Mouse (Mus musculus) bone marrow, adult 2 months (tissue): Measurements from ENCODE around the gene Dazap1. TPM values are rescaled to one million over a fixed set of nuclear protein-coding genes. Genes with fewer than 3 reads are reported as not detected.
A peak's percentile ranks its signal among the peaks of the same experiment; 100 is the strongest.

ENCODE experiments used
- H3K27ac ChIP-seq: fragments of 200-500 bp; 2 replicates; pipeline ENCODE4 v1.5.1; 2012; ENCODE audit warnings: low read depth, mild to moderate bottlenecking, control low read depth, inconsistent platforms, low read length; ENCODE audit not compliant: control insufficient read depth, poor library complexity, insufficient read depth
- H3K4me1 ChIP-seq: fragments of 200-500 bp; 2 replicates; pipeline ENCODE4 v1.6.1; 2011; ENCODE audit warnings: low read length; ENCODE audit not compliant: control insufficient read depth, insufficient read depth
- H3K4me3 ChIP-seq: fragments of 200-500 bp; replicated peaks from 2 replicates; pipeline ENCODE3; 2011; ENCODE audit warnings: mild to moderate bottlenecking, low read depth, low read length, control low read depth; ENCODE audit not compliant: control insufficient read depth
- CTCF ChIP-seq: fragments of 200-500 bp; IDR thresholded peaks from 2 replicates; pipeline ENCODE4 v1.5.1; 2011; ENCODE audit warnings: low read length, control low read depth; ENCODE audit not compliant: control insufficient read depth, insufficient read depth
- POLR2A ChIP-seq: fragments of 200-500 bp; IDR thresholded peaks from 2 replicates; pipeline ENCODE4 v1.6.1; 2011; ENCODE audit warnings: low read depth, mild to moderate bottlenecking, control low read depth, low read length, borderline replicate concordance; ENCODE audit not compliant: control insufficient read depth
- WGBS: fragments of 180-500 bp; shearing (Covaris S2); methylation state at CpG from one replicate; pipeline ENCODE4 v1.1.7; 2018; 5-methylcytosine and 5-hydroxymethylcytosine counted together
- polyA plus RNA-seq: library from polyadenylated mRNA; stranded (reverse); fragments of >200 nt; gene quantifications from 2 replicates; pipeline ENCODE4 v1.2.4, GENCODE M21; 2011; ENCODE audit warnings: low replicate concordance; ENCODE audit not compliant: missing spikeins, insufficient read depth, insufficient read length

Dazap1 gene
- polyA plus RNA-seq, 1 experiment: 150 TPM

GRCm38 (mm10) chr10:80282481-80283441, 21.5 kb downstream of the Dazap1 start:
- 86% methylated on average over 20 of the region's 20 CpGs for WGBS
- Histone ChIP-seq H3K4me3 (no peak overlapping the region), H3K4me1 (no peaks in the 10 kb centered on the region; the same call in 1 of the 2 replicates), H3K27ac (peak overlapping the region; percentile 1; the same call in 1 of the 2 replicates)
- TF ChIP-seq CTCF (no peak), POLR2A (no peak)

GRCm38 (mm10) chr10:80285222-80286070, 24.2 kb downstream of the Dazap1 start:
- H3K4me3 ChIP-seq: no peak overlapping the region
- no peak overlapping the region for H3K27ac ChIP-seq
- no peaks in the 10 kb centered on the region; the same call in 1 of the 2 replicates for H3K4me1 ChIP-seq
- TF ChIP-seq POLR2A: no peak
- no peak for TF ChIP-seq CTCF
- WGBS: 82% methylated on average over 15 of the region's 15 CpGs

GRCm38 (mm10) chr10:80288097-80288496, 26.8 kb downstream of the Dazap1 start:
- Histone ChIP-seq H3K4me1 (no peaks in the 10 kb centered on the region), H3K4me3 (no peak overlapping the region), H3K27ac (no peak overlapping the region)
- TF ChIP-seq POLR2A (no peak), CTCF (no peak)
- WGBS: 92% methylated on average over 12 of the region's 12 CpGs

- no peak for TF ChIP-seq CTCF
- no peak for TF ChIP-seq POLR2A
- H3K27ac ChIP-seq: no peak overlapping the region
- peaks cover 2% of the 10 kb centered on the region; the same call in 1 of the 2 replicates for H3K4me1 ChIP-seq
- 69% methylated on average over 8 of the region's 8 CpGs for WGBS
- no peak overlapping the region for H3K4me3 ChIP-seq
Observed at GRCm38 (mm10) chr10:80288657-80289056, 27.4 kb downstream of the Dazap1 start.

- WGBS: under 1% methylated on average over 72 of the region's 72 CpGs
- TF ChIP-seq POLR2A (peak; percentile 96), CTCF (peak; percentile 48; the same call in 1 of the 2 replicates)
- Histone ChIP-seq H3K4me1 (peaks cover 3% of the 10 kb centered on the region; the same call in 1 of the 2 replicates), H3K27ac (peak within 1 kb of the TSS; percentile 81), H3K4me3 (peak within 1 kb of the TSS; percentile 83)
Observed at GRCm38 (mm10) chr10:80292251-80293146, 31.2 kb downstream of the Dazap1 start, which contains the start of gene Rps15. Rps15 (plus strand) TSS chr10:80292453.

- 15% methylated on average over 14 of the region's 14 CpGs for WGBS
- peak overlapping the region; percentile 83 for H3K4me3 ChIP-seq
- no peak for TF ChIP-seq CTCF
- TF ChIP-seq POLR2A: no peak
- peak overlapping the region; percentile 81; the same call in 1 of the 2 replicates for H3K27ac ChIP-seq
- peaks cover 3% of the 10 kb centered on the region; the same call in 1 of the 2 replicates for H3K4me1 ChIP-seq
Observed at GRCm38 (mm10) chr10:80293325-80293724, 32.0 kb downstream of the Dazap1 start.

- 86% methylated on average over 4 of the region's 4 CpGs for WGBS
- H3K27ac ChIP-seq: no peak overlapping the region
- H3K4me1 ChIP-seq: peaks cover 3% of the 10 kb centered on the region; the same call in 1 of the 2 replicates
Observed at GRCm38 (mm10) chr10:80294311-80294710, 33.0 kb downstream of the Dazap1 start.

GRCm38 (mm10) chr10:80294788-80295303, 33.6 kb downstream of the Dazap1 start:
- no peak for TF ChIP-seq CTCF
- TF ChIP-seq POLR2A: no peak
- Histone ChIP-seq H3K4me3 (no peak overlapping the region), H3K4me1 (peaks cover 3% of the 10 kb centered on the region; the same call in 1 of the 2 replicates), H3K27ac (no peak overlapping the region)
- WGBS: 59% methylated on average over 7 of the region's 7 CpGs

More at GRCm38 (mm10) chr10:80294311-80294710, 33.0 kb downstream of the Dazap1 start:
- H3K4me3 ChIP-seq: no peak overlapping the region
- TF ChIP-seq CTCF (no peak), POLR2A (no peak)
